Mouse (Mus musculus) cerebellum, adult 2 months (tissue): ENCODE results near the gene Gm21985.

Experiments
- CTCF ChIP-seq: fragments of 200-500 bp; IDR thresholded peaks from 2 replicates; pipeline ENCODE4 v1.5.1; 2011; ENCODE audit warnings: low read depth, mild to moderate bottlenecking, control low read depth, low read length, moderate library complexity, borderline replicate concordance; ENCODE audit not compliant: insufficient read depth
- POLR2A ChIP-seq: fragments of 200-500 bp; IDR thresholded peaks from 2 replicates; pipeline ENCODE4 v1.6.1; 2011; ENCODE audit warnings: low read length, control low read depth, borderline replicate concordance; ENCODE audit not compliant: insufficient read depth

DNA sequence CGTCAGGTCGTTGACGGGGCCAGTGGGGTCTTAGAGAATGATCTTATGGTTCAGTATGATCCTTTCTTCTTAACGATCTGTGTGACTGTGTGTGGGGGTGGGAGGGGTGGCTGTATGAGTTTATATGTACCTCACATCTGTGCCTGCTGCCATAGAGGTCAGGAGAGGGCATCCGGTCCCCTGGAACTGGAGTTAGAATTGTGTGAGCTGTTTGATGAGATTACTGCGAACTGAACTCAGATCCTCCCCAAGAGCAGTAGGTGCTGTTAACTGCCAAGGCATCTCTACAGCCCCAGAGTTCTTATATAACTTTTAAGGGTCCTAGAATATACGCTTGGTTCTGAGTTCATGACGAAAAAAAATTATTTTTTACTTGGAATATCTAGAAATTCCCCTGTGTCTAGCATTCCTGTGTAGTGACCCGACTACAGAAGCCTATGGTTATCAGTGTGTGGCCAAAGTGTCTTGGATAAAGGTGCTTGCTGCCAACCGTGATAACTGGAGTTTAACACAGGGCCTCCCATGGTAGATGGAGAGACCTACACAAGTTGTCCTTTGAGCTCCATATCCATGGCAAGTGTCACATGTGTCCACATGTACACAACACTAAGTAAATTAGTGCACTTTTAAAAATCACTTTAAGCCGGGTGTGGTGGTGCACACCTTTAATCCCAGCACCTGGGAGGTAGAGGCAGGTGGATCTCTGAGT is 62.1 kb downstream of the Gm21985 start:
- TF ChIP-seq POLR2A (no peak), CTCF (no peak)
